Mouse (Mus musculus) 416B (cell line): Measurements from ENCODE around the gene Gm4131.

Experiments used
- DNase-seq: peaks from one replicate; pipeline ENCODE4 v3.0.0; 2011; ENCODE audit warnings: low read depth

Gene Gm4131

GRCm38 (mm10) chr14:62550121-62550520 lies 16.6 kb downstream of the Gm4131 start:
- DNase-seq, result no peak

GRCm38 (mm10) chr14:62546746-62547145 lies 20.0 kb downstream of the Gm4131 start:
- DNase-seq, result no peak

GRCm38 (mm10) chr14:62546296-62546695 lies 20.4 kb downstream of the Gm4131 start:
- DNase-seq, result no peak

- DNase-seq, result no peak
Measured at GRCm38 (mm10) chr14:62541751-62542150, 25.0 kb downstream of the Gm4131 start.

- DNase-seq, result no peak
Measured at GRCm38 (mm10) chr14:62539834-62540233, 26.9 kb downstream of the Gm4131 start.

- DNase-seq, result no peak
Measured at GRCm38 (mm10) chr14:62536988-62537387, 29.7 kb downstream of the Gm4131 start.

- DNase-seq, result no peak
Measured at GRCm38 (mm10) chr14:62536127-62536526, 30.6 kb downstream of the Gm4131 start.

GRCm38 (mm10) chr14:62530951-62531350 lies 35.8 kb downstream of the Gm4131 start:
- DNase-seq, result peak; percentile 8

GRCm38 (mm10) chr14:62512845-62513244 lies 53.9 kb downstream of the Gm4131 start:
- no peak for DNase-seq

- DNase-seq, result no peak
Measured at GRCm38 (mm10) chr14:62509350-62509749, 57.4 kb downstream of the Gm4131 start.

GRCm38 (mm10) chr14:62506261-62506660 lies 60.5 kb downstream of the Gm4131 start:
- DNase-seq, result no peak

GRCm38 (mm10) chr14:62497391-62497790 lies 69.3 kb downstream of the Gm4131 start:
- no peak for DNase-seq

- DNase-seq, result no peak
Measured at GRCm38 (mm10) chr14:62496501-62496900, 70.2 kb downstream of the Gm4131 start.

GRCm38 (mm10) chr14:62493456-62493855 lies 73.3 kb downstream of the Gm4131 start:
- DNase-seq, result peak; percentile 72

GRCm38 (mm10) chr14:62492196-62492850 lies 74.4 kb downstream of the Gm4131 start:
- peak; percentile 87 for DNase-seq

- peak; percentile 15 for DNase-seq
Measured at GRCm38 (mm10) chr14:62488270-62488669, 78.5 kb downstream of the Gm4131 start.

GRCm38 (mm10) chr14:62481381-62481780 lies 85.3 kb downstream of the Gm4131 start:
- DNase-seq, result no peak

GRCm38 (mm10) chr14:62479395-62479794 lies 87.3 kb downstream of the Gm4131 start:
- DNase-seq, result no peak

GRCm38 (mm10) chr14:62474481-62474880 lies 92.2 kb downstream of the Gm4131 start:
- peak; percentile 15 for DNase-seq

- no peak for DNase-seq
Measured at GRCm38 (mm10) chr14:62472061-62472460, 94.7 kb downstream of the Gm4131 start.

- no peak for DNase-seq
Measured at GRCm38 (mm10) chr14:62468753-62469125, 98.0 kb downstream of the Gm4131 start.

GRCm38 (mm10) chr14:62468119-62468752 lies 98.5 kb downstream of the Gm4131 start:
- DNase-seq, result no peak

- no peak for DNase-seq
Measured at GRCm38 (mm10) chr14:62464966-62465365, 101.8 kb downstream of the Gm4131 start.

GRCm38 (mm10) chr14:62459541-62459940 lies 107.2 kb downstream of the Gm4131 start:
- no peak for DNase-seq
